Mouse (Mus musculus): ENCODE results near the gene Pck2. TPM values are rescaled to one million over a fixed set of nuclear protein-coding genes. Genes with fewer than 3 reads are reported as not detected.

The Pck2 gene
- polyA plus RNA-seq, 1 experiment from 2014 or later, result 22.0 TPM

- H3K27ac ChIP-seq (replicated peaks), result peak within 1 kb of the TSS; percentile 98
- H3K36me3 ChIP-seq, result peaks cover 16% of the 10 kb centered on the region
- H3K4me3 ChIP-seq, result peak within 1 kb of the TSS; percentile 65
- no peaks in the 10 kb centered on the region for H3K27me3 ChIP-seq
- WGBS, result under 1% methylated on average over 27 of the region's 27 CpGs
- no peaks in the 10 kb centered on the region for H3K9me3 ChIP-seq
- peak; percentile 79 for ATAC-seq (ENCODE audit: low FRiP score, low read depth)
- H3K4me1 ChIP-seq, result peaks cover 18% of the 10 kb centered on the region
- peak within 1 kb of the TSS; percentile 86 for H3K4me2 ChIP-seq (replicated peaks)
- peak within 1 kb of the TSS; percentile 74 for H3K9ac ChIP-seq (replicated peaks)
Observed at GRCm38 (mm10) chr14:55559799-55560201, 19.7 kb downstream of the Pck2 start, which contains the start of gene Dcaf11. TSS of gene Dcaf11 (plus strand) at chr14:55560006.

DNA sequence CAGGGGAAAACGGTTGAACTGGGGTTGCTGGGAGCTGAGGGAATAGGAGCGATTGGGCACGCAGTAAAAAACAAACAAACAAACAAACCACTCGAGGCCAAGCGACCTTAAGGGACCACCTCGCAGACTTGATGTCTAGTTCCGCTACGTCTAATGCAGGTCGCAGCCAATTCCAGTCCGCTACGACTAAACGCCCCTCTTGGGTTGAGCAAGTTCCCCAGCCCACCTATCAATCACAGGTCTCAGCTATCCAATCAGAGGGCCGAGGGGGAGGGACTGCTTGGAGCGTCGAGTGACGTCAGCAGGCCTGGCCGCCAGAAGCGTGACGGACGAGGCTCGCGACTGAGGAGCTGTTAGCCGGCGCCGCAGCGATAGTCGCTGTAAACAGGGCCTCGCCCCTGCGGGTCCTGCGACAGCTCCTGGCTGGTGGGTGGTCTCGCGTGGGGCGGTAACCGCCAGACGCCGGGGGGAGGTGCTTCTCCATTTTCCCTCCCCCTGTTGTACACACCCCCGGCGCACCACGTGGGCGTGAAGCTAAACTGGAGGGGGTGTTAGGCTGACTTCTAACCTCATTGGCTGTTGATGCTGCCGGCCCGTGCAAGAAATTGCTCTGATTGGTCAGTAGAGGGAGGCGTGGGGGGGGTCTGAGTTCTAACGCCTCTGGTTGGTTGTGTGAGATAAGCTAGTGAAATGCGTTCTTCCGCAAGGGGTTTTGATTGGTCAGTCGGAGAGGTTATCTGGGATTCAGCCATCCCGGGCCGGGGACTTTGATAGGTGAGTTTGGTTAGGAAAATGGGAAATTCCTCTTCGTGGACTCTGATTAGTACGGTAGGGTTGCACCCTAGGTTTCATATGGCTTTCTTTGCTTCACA, 20.4 kb downstream of the Pck2 start, which contains the start of gene A730061H03Rik:
Gene A730061H03Rik (minus strand): TSS at position 205 of the 872 bp plus-strand sequence.
- H3K9me3 ChIP-seq, result no peaks in the 10 kb centered on the region
- under 1% methylated on average over 51 of the region's 51 CpGs for WGBS
- H3K4me3 ChIP-seq, result peak within 1 kb of the TSS; percentile 65
- H3K27ac ChIP-seq (replicated peaks), result peak within 1 kb of the TSS; percentile 98
- H3K4me2 ChIP-seq (replicated peaks), result peak within 1 kb of the TSS; percentile 86
- peak; percentile 96 for ATAC-seq (ENCODE audit: low FRiP score, low read depth)
- peaks cover 18% of the 10 kb centered on the region for H3K4me1 ChIP-seq
- H3K36me3 ChIP-seq, result peaks cover 22% of the 10 kb centered on the region
- no peaks in the 10 kb centered on the region for H3K27me3 ChIP-seq
- peak within 1 kb of the TSS; percentile 74 for H3K9ac ChIP-seq (replicated peaks)

DNA sequence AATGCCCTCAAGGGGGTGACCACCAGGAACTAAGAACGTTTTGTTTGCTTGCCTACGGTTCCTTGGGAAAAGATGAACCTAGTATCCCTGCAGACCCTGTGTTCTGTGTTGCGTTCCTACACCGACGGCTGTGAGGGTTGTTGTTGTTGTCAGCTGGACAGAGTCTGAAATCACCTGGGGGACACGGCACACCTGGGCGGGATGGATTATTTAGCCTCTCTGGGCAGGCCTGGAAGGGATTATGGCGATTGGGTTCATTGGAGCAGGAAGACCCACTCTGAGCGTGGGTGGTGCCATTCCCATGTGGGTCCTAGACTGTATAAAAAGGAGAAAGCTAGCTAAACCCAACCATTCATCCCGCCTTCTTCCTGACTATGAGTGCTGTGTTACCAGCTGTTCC, 21.8 kb downstream of the Pck2 start:
- Histone ChIP-seq H3K4me1 (peaks cover 17% of the 10 kb centered on the region), H3K4me3 (no peak overlapping the region), H3K27ac (replicated peaks) (no peak overlapping the region), H3K27me3 (no peaks in the 10 kb centered on the region), H3K9me3 (no peaks in the 10 kb centered on the region), H3K4me2 (replicated peaks) (peak overlapping the region; percentile 86), H3K9ac (replicated peaks) (no peak overlapping the region), H3K36me3 (peaks cover 37% of the 10 kb centered on the region)
- no peak for ATAC-seq (ENCODE audit: low FRiP score, low read depth)
- 91% methylated on average over 10 of the region's 10 CpGs for WGBS

DNA sequence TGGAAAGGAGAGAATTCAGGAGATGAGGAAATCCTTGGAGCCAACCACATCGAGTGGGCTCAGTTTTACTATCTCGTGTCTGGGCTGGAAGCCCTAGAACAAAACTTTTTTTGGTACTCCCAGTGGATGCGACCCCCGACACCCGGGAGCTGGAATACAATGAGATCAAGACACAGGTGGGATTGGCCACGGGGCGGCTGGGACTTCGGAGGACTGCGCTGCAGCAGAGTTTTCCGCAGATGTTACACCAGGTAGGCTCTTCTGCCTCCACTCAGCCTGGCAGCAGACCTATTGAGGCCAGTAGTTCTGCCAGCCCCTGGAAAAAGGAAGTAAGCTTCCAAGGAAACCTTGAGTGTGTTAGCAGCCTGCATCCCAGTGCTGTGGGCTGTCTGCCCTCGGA, 23.2 kb downstream of the Pck2 start:
- no peak overlapping the region for H3K4me2 ChIP-seq (replicated peaks)
- 93% methylated on average over 11 of the region's 11 CpGs for WGBS
- H3K9ac ChIP-seq (replicated peaks), result no peak overlapping the region
- peaks cover 50% of the 10 kb centered on the region for H3K36me3 ChIP-seq
- no peaks in the 10 kb centered on the region for H3K9me3 ChIP-seq
- ATAC-seq (ENCODE audit: low FRiP score, low read depth), result no peak
- H3K27me3 ChIP-seq, result no peaks in the 10 kb centered on the region
- H3K27ac ChIP-seq (replicated peaks), result no peak overlapping the region
- H3K4me1 ChIP-seq, result peaks cover 16% of the 10 kb centered on the region
- H3K4me3 ChIP-seq, result no peak overlapping the region

DNA sequence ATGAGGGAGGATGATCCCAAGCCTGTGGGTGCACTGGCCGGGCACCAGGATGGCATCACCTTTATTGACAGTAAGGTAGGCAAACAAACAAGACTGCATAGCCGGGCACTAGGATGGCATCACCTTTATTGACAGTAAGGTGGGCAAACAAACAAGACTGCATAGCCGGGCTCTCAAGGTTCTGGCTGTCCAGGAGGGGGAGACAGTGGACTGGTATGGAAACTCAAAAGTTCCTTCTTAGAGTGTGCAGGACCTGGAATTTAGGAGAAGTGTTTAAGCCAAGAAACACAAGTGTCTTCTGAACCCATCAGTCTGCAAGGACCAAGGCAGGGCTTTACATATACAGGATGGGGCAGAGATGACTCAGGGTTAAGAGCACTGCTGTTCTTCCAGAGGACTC, 25.7 kb downstream of the Pck2 start:
- 86% methylated on average over 3 of the region's 3 CpGs for WGBS
- H3K27ac ChIP-seq (replicated peaks), result no peak overlapping the region
- ATAC-seq (ENCODE audit: low FRiP score, low read depth), result no peak
- H3K9me3 ChIP-seq, result no peaks in the 10 kb centered on the region
- H3K4me3 ChIP-seq, result no peak overlapping the region
- peaks cover 73% of the 10 kb centered on the region for H3K36me3 ChIP-seq
- H3K27me3 ChIP-seq, result no peaks in the 10 kb centered on the region
- H3K9ac ChIP-seq (replicated peaks), result no peak overlapping the region
- no peak overlapping the region for H3K4me2 ChIP-seq (replicated peaks)
- peaks cover 13% of the 10 kb centered on the region for H3K4me1 ChIP-seq

DNA sequence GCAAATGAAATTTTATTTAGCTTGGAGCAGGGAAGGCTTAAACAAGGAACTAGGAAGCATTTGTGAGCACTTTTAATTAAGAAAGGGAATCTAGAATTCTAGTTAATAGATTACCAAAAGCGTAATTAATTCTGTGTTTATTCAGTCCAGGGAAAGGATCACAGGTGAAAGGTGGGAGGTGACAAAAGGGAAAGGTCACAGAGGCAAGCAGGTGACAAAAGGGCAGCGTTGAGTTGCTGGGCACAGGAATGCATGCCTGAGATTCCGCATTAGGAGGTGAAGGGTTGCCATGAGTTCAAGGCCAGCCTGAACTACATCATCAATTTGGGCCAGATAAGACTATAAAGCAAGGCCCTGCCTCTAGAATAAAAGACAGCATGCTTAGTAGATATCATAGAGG, 27.4 kb downstream of the Pck2 start:
- no peaks in the 10 kb centered on the region for H3K27me3 ChIP-seq
- no peak overlapping the region for H3K4me3 ChIP-seq
- H3K9ac ChIP-seq (replicated peaks), result no peak overlapping the region
- H3K4me2 ChIP-seq (replicated peaks), result no peak overlapping the region
- H3K36me3 ChIP-seq, result peaks cover 74% of the 10 kb centered on the region
- H3K27ac ChIP-seq (replicated peaks), result no peak overlapping the region
- 90% methylated on average over 3 of the region's 3 CpGs for WGBS
- no peaks in the 10 kb centered on the region for H3K9me3 ChIP-seq
- H3K4me1 ChIP-seq, result no peaks in the 10 kb centered on the region
- no peak for ATAC-seq (ENCODE audit: low FRiP score, low read depth)

- H3K4me1 ChIP-seq, result no peaks in the 10 kb centered on the region
- no peak for ATAC-seq (ENCODE audit: low FRiP score, low read depth)
- no peak overlapping the region for H3K4me3 ChIP-seq
- H3K9ac ChIP-seq (replicated peaks), result no peak overlapping the region
- no peak overlapping the region for H3K27ac ChIP-seq (replicated peaks)
- H3K4me2 ChIP-seq (replicated peaks), result no peak overlapping the region
- peaks cover 50% of the 10 kb centered on the region for H3K36me3 ChIP-seq
- H3K9me3 ChIP-seq, result no peaks in the 10 kb centered on the region
- 92% methylated on average over 2 of the region's 2 CpGs for WGBS
- H3K27me3 ChIP-seq, result no peaks in the 10 kb centered on the region
Observed at GRCm38 (mm10) chr14:55570588-55570987, 30.5 kb downstream of the Pck2 start.

- Histone ChIP-seq H3K27me3 (no peaks in the 10 kb centered on the region), H3K4me1 (no peaks in the 10 kb centered on the region), H3K4me3 (no peak overlapping the region), H3K9me3 (no peaks in the 10 kb centered on the region), H3K9ac (replicated peaks) (no peak overlapping the region), H3K36me3 (peaks cover 38% of the 10 kb centered on the region), H3K27ac (replicated peaks) (no peak overlapping the region), H3K4me2 (replicated peaks) (no peak overlapping the region)
- ATAC-seq (ENCODE audit: low FRiP score, low read depth), result no peak
Observed at GRCm38 (mm10) chr14:55571760-55572159, 31.7 kb downstream of the Pck2 start.

- H3K9me3 ChIP-seq, result no peaks in the 10 kb centered on the region
- H3K4me2 ChIP-seq (replicated peaks), result no peak within 1 kb of the TSS
- 85% methylated on average over 8 of the region's 8 CpGs for WGBS
- no peaks in the 10 kb centered on the region for H3K27me3 ChIP-seq
- no peak within 1 kb of the TSS for H3K9ac ChIP-seq (replicated peaks)
- no peak within 1 kb of the TSS for H3K4me3 ChIP-seq
- no peak within 1 kb of the TSS for H3K27ac ChIP-seq (replicated peaks)
- H3K4me1 ChIP-seq, result peaks cover 15% of the 10 kb centered on the region
- peaks cover 9% of the 10 kb centered on the region; the same call in 1 of the 2 replicates for H3K36me3 ChIP-seq
- no peak for ATAC-seq (ENCODE audit: low FRiP score, low read depth)
Observed at GRCm38 (mm10) chr14:55575302-55575701, 35.2 kb downstream of the Pck2 start, which contains the start of gene Fitm1. TSS of gene Fitm1 (plus strand) at chr14:55575617.

- peaks cover 9% of the 10 kb centered on the region for H3K36me3 ChIP-seq
- H3K4me3 ChIP-seq, result no peak overlapping the region
- ATAC-seq (ENCODE audit: low FRiP score, low read depth), result no peak
- no peak overlapping the region for H3K9ac ChIP-seq (replicated peaks)
- no peaks in the 10 kb centered on the region for H3K9me3 ChIP-seq
- 77% methylated on average over 13 of the region's 13 CpGs for WGBS
- no peak overlapping the region for H3K27ac ChIP-seq (replicated peaks)
- H3K4me1 ChIP-seq, result peaks cover 15% of the 10 kb centered on the region
- no peak overlapping the region for H3K4me2 ChIP-seq (replicated peaks)
- no peaks in the 10 kb centered on the region for H3K27me3 ChIP-seq
Observed at GRCm38 (mm10) chr14:55575711-55576110, 35.6 kb downstream of the Pck2 start.

- H3K4me2 ChIP-seq (replicated peaks), result no peak overlapping the region
- WGBS, result 79% methylated on average over 16 of the region's 16 CpGs
- no peak overlapping the region for H3K4me3 ChIP-seq
- H3K4me1 ChIP-seq, result peaks cover 15% of the 10 kb centered on the region
- H3K27ac ChIP-seq (replicated peaks), result no peak overlapping the region
- no peaks in the 10 kb centered on the region for H3K27me3 ChIP-seq
- no peak overlapping the region for H3K9ac ChIP-seq (replicated peaks)
- no peaks in the 10 kb centered on the region for H3K9me3 ChIP-seq
- H3K36me3 ChIP-seq, result peaks cover 15% of the 10 kb centered on the region
- no peak for ATAC-seq (ENCODE audit: low FRiP score, low read depth)
Observed at GRCm38 (mm10) chr14:55576376-55576775, 36.3 kb downstream of the Pck2 start.

DNA sequence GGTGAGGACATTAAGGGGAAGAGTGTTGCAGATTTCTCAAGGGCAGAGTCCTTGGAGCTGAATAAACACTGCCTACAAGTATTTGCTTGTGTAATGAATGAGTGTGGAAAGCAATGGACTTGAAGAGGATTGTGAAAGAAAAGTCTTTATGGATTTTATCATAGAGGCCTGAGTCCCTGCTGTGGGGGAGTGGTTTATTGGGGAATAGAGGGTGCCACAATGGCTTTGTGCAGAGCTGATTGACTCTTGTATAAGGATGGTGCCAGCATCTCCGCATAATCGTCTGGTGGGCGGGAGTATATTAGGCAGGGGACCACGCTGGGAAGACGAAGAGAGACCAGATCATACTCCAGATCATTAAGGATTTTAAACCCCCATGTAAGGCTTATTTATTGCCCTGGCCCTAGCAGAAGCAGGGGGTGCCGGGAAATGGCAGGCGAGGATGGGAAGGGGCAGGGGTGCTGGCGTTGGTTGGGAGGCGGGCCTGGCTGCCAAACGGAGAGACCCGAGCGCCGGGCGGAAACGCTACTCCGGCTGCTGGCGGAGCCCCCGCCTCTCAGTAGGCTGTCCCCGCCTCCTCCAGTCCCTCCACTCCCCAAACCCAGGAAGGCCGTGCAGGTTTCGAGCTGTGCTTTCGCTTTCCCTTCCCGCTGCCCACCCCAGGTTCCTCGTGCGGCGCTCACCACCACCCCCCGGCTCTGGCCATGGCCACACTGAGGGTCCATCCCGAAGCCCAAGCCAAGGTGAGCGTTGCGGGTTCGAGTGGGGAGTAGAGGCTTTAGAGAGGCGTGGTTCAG, 38.0 kb downstream of the Pck2 start, which contains the start of gene Psme1:
Gene Psme1 (plus strand): TSS at position 253 of the 797 bp plus-strand sequence.
- WGBS, result under 1% methylated on average over 29 of the region's 32 CpGs
- Histone ChIP-seq H3K4me1 (peaks cover 15% of the 10 kb centered on the region), H3K27me3 (no peaks in the 10 kb centered on the region), H3K27ac (replicated peaks) (peak within 1 kb of the TSS; percentile 82), H3K4me3 (peak within 1 kb of the TSS; percentile 69), H3K36me3 (peaks cover 21% of the 10 kb centered on the region), H3K9ac (replicated peaks) (peak within 1 kb of the TSS; percentile 81), H3K4me2 (replicated peaks) (peak within 1 kb of the TSS; percentile 90), H3K9me3 (no peaks in the 10 kb centered on the region)
- ATAC-seq (ENCODE audit: low FRiP score, low read depth), result peak; percentile 88
